Mouse (Mus musculus): ENCODE measurements at regions not wholly inside any gene's neighbourhood (a gene's known extent, or its start where the extent isn't known, plus 50 kb on each side); places are given as distances from the start of the nearest gene placed in this dataset.

DNA sequence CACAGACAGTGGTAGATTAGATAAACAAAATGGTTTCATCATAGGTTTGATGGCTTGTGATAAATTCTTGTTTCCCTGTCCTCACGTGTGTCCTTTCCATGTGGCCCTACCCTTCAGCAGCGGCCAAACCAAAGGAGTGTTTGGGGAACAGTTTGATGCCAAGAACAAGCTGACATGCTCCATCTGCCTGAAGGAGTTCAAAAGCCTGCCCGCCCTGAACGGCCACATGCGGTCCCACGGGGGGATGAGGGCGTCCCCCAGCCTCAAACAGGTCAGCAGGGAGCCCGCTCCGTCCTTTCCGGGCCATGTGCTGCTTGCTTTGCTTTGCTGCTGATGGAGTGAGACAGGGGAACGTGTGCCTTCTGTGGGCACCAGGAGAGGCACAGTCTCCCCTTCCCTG, 51.0 kb upstream of the Mrps10 start:
- DNase-seq, result no peak

DNA sequence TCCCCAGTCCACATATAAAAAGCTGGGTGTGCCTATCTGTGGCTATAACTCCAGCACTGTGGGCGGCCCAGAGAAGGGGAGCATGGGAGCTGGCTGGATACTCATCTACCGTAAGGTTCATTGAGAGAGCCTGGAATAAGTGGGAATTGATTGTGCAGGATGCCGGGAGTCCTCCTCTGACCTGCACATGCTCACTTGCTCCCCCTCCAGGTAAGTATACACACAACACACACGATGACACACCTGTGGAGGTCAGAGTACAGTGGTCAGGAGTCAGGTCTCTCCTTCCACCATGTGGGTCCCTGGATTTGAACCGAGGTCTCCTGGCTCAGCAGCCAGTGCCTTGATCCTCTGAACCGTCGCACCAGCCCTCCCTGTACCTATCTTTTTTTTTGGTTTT, 55.5 kb upstream of the Mrps10 start:
- DNase-seq, result no peak

DNA sequence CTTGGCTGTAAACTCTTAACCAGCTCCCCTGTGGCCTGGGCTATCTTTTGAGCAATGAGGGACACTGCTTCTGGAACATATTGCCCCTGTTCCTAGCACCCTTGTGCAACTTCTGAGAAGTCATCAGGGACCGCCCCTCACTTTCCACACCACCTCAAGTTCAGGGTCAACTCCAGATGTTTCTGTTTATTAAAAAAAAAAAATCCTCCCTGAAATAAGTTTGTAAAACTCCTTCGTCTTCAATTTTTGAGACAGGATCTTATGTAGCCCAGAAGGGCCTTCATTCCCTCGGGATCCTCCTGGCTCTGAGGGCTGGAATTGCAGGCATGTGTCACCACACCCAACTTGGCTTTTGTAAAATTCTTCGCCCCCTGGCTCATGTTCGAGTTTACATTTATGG, 57.4 kb upstream of the Mrps10 start:
- DNase-seq, result no peak

DNA sequence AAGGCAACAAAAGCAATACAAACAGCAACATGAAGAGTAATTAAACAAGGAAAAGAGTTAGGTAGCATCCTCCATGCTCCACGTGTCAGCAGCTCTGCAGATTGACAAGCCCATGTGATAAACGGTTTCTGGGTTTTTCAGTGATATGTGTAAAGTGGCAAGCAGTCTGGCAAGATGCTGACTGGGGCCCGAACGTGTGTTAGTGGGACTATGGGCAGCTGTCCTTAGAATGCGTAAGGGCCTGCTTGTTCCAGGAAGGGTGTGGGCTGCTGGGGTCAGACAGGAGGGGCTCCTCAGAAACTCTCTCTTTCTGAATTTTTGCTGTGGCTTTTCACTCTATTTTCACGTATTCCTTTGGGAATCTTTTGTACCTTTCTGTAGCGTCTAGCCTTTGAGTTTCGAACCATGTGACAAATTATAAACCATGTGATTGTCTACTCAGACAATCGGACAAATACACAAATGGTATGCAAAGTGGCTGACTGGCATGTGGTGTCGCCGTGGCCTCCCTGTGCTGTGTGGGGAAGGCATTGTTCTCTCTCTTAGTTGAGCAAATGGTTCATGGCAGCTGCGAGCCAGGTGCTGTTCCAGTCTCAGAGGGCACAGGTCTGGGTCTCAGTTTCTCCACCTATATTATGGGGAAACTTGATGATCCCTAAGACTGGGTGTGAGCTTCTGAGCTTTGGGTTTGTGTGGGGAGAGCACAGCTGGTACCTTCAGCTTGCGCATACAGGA, 62.5 kb upstream of the Mrps10 start:
- no peak for DNase-seq

DNA sequence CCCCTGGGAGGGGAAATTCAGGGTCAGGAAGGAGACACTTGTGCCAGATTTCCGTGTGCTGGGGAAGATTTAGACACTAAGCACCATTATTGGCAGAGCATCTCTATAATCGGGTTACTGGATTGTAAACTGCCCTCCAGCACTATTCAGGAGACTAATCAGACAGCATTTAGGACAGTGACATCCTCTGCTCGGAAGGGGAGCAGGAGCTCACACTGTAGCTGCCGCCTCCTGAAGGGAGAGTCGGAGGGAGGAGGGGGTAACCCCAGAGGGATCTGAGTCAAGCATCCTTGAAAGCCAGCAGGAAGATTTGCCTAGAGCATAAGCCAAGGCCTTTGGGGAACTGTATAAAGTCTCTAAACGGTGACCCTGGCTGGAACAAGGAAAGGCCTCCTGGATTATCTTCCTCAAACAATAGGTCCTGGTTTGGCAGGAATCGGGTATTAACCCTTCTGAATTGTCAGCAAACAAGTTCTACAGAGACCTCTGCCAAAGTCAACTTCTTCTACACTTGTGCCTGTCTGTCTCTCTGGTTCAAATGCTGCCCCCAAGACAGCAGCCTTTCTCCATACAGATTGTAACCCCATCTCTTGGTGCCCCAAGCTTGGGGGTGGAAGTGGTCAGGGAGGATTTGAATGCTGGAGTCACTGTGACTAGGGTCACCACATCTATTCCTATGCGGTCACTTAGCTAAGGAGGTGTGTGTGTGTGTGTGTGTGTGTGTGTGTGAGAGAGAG, 64.1 kb upstream of the Mrps10 start:
- DNase-seq, result no peak

DNA sequence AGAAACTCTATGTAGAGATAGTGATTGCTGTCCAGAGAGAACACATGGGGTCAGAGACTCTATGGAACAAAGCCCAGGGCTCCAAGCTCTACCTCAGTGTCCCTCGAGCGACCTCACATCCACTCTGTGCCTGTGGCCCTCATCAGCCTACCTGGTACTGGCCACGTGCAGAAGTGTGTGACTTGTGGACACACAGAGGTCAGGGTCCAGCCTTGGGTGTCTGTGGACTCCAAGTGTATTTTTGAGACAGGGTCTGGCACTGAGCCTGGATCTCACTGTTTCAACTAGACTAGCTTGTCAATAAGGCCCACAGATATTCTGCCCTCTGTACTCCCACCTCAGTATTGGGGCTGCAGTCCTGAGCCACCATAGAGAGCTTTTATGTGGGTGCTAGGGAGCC, 65.1 kb upstream of the Mrps10 start:
- DNase-seq, result no peak

DNA sequence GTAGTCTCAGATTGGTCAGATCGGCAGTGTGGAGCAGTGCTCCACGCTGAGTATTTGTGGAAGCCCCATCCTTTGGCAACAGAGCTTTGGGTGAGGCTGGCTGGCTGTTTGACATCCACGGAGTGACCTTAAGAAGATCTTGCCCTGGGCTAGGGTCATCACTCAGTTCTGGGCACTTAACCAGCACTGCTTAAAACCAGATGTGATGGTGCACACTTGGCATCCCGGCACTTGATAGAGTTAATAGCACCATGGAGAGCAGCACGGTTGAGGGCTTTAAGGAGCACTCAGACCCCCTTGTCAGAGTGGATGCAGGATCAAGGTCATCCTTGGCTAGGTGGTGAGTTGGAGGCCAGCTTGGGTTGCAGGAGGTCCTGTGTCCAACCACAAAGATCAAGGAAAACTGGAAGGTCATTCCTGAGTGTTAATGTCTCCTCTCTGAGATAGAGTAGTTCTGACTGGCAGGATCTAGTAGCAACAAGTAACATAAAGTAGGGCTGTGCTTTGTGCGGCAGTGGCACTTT, 70.2 kb upstream of the Mrps10 start:
- DNase-seq, result no peak

DNA sequence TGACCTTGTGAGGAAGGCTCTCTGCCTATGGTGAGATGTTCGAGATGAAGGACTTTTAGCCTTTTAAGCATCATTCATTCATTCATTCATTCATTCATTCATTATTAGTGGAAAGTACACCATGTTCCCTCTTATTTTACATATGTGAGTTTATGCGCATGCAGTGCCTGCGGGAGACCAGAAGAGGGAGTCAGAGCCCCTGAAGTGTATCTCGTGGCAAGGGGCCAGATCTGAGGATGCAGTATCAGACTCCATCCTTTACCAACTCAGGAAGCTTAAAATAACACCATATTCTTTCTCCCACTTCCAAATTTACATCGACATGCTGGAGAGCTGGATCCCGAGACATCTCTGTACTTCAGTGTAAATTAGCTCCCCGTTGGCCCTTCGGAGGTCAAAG, 70.7 kb upstream of the Mrps10 start:
- no peak for DNase-seq

DNA sequence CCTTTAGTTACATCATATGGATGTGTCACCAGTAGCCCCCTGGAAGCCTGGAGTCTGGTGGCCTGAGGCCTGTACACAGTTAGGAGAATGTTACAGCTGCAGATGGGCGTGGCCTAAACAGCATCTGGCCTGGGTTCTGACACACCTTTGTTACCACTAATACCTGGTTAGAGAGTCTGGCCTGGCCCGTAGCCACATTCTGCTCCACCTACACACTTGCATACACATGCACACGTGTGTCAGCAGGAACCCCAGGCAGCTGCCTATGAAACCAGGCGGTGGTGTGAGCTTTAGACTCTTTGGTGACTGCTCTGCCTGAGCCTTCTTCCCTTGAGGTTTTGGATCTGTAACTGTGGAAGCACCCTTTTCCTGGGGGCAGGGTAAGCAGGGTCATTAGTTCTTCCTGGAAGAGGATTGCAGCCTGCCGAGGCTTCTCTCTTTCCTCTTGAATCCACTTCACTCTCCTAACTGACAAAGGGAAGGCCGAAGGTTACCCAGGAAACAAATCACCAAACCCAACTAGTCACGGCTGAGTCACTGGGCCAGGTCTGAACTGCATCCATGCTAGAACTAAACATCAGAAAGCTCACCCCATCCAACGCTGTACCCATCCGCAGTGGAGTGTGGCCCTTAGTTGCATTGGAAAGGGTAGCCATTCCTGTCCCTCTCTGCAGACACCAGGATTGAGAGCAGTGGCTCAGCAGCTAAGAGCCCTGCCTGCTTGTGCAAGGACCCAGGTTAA, 71.8 kb upstream of the Mrps10 start:
- DNase-seq, result no peak

DNA sequence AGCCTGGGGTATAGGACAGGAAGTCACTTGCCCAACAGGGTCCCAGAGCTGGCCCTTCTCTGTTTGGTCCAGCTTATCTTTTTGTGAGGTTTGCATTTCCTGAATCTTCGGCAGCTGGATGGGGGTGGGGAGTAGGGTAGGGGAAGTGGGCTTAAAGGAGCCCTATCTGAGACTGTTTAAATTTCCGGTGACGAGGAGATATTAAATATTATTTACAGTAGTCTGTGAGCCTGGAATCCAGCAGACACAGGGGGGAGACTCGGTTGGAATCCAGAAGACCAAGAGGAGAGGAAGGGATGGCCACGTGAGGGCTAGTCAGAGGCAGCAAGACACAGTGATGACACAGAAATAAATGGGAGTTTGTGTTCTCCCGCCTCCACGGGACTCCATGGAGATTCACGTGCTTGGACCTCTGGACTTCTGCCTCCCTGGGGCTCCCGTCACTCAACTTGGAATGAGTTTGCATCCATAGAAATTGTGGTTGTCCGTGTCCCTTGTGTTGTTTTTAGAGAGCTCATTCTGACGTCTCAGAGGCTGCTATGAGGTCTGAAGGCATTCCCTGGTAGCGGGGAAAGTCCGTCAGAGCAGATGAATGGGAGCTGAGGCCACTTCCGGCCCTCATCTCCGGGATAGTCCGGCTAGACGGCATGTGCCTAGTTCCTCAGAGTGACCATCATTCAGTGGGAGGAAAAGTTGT, 73.2 kb upstream of the Mrps10 start:
- DNase-seq, result no peak

DNA sequence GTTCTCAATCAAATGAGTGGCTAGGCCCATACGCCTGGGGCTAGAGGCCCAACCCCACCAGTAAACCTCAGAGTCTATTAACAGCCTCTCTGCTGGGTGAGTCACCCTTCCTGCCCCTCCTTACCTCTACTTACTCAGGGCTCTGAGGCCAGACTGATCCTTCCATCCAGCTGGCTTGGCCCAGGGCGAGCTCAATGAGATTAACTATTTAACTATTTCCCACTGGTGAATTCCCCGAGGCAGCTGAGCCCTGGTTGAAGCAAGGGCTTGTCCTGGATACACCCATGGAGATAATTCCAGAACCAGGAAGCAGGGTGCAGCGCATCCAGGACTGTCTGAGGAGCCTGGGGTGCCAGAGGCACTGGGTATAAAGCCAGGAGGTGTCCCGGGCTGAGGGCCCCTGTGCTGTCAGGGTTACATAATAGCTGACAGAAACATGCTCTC, 74.6 kb upstream of the Mrps10 start:
- no peak for DNase-seq

DNA sequence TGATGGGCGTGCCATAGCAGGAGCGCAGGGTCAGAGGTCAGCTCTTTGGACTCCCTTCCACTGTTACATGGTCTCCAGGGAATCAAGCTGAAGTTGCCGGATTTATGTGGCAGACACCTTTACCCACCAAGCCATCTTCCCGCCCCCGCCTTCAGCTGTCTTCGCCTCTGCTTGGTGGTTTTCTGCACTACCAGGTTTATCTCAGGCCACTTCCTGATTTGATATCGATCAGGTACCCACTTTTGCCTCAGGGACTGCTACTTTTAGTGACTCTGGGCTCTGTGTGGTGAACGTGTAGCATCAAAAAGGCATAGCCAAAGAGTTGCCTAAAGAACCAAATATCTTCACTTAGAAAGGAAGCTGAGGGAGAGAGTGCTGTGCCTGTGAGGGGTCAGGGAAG, 75.5 kb upstream of the Mrps10 start:
- no peak for DNase-seq

DNA sequence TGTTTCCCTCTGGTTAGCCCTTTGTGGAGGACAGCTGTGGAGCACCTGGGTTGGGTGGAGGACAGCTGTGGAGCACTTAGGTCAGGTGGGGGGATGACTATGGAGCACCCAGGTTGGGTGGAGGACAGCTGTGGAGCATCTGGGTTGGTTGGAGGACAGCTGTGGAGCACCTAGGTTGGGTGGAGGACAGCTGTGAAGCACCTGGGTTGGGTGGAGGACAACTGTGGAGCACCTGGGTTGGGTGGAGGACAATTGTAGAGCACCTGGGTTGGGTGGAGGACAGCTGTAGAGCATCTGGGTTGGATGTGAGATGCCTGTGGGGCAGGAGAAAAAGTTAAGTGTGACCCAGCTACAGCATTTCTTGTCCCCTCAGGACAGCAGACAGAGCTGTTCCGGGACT, 77.1 kb upstream of the Mrps10 start:
- no peak for DNase-seq

DNA sequence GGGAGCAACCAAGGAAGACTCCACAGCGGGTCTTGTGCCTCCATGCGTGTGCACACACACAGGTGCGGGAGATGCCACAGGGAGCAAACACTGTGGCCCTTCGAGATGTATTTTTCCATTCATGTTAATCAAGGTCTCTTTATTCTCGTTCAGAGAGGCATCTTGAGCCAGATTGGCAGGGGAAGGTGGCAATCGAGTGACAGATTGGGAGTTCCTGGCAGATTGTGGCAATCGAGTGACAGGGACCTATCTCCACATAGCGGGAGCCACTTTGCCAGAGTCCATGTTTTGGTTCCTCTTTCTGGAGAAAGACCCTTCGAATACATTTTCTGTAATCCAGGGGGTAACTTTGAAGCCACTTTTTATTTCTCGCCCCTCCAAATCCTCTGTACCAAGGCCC, 83.1 kb upstream of the Mrps10 start:
- DNase-seq, result no peak

DNA sequence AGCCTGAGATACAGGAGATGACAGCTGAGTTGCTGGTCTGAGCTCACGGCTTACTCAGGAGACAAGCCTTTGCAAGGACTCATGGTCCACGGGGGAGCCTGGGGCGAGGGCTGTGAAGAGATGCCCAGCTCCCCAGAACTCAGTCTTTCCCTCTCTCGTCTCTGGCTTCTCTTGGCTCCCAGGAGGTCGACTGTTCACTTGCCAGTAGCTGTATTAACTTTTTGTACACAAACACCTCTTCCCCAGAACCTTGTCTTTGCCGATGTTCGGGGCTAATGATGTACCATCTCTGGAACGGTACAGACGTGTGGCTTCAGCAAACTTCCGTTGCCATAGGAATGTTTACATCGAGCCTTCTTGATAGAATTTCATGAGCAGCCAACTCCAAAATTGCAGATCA, 84.5 kb upstream of the Mrps10 start:
- DNase-seq, result no peak

DNA sequence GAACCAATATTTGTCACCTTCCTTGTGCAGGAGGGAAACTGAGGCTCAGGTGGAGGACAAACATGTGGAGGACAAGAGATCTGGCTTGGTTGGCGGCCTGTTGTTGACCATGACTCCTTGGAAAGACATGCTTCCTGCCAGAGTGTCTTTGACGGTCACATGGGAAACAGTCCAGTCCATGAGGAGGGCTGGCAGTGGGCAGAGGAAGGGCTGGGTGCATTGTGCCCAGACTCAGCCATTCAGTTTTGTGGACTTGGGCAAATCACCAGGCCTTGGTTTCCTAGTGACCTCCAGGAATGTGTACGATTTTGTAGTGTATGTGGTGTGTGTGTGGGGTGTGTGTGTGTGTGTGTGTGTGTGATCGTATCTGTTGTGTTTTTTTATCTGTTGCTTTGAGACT, 85.5 kb upstream of the Mrps10 start:
- no peak for DNase-seq

DNA sequence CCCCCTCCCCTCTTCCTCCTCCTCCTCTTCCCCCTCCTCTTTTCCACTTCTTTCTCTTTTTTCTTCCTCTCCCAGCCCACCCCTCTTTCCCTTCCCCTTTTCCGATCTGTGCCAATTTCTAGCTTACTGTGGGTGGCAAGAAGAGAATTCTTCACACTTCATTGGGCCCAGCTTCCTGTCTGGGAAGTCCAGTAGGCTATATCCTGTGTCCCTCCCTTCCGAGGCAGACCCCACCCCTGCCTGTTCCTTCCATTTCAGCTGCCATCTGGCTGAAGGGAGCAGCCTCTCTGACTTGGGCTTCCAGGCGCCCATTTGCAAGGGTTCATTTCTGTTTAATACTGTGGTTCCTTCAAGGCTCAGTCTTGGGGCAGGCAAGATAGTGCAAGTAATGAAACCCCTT, 86.2 kb upstream of the Mrps10 start:
- DNase-seq, result no peak

DNA sequence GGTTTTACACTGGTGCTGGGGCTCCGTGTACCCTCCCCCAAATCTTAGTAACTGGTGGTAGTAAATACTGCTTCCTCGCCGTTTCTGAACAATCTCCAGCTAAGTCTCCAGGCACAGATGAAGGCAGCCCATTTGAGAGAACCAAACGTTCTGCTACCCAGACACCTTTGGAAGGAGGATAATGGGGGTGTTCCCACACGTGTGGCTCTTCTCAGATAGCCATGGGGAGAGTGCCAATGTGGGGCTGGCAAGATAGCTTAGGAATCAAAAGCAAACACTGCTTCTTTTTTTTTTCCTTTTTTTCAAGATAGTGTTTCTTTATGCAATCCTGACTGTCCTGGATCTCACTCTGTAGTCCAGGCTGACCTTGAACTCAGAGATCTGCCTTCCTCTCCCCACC, 90.8 kb upstream of the Mrps10 start:
- DNase-seq, result no peak

DNA sequence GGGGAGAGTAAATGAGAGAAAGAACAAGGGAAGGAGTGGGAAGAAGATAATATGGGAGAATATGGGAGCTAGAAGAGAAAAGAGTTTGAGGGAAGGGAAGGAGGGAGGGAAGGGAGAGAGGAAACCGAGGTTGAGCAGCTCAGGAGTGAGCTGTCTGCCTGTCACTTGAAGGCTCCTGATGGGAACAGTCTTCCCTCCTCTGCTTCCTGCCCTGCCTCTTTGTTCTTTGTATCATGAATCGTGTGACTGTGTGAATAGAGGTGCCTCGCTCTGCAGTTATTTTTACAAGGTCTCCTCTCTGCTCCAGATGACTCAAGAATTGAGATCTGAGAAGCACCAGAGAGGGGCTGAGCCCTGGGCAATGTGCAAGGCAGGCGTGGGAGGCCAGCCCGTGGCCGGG, 92.0 kb upstream of the Mrps10 start:
- no peak for DNase-seq

DNA sequence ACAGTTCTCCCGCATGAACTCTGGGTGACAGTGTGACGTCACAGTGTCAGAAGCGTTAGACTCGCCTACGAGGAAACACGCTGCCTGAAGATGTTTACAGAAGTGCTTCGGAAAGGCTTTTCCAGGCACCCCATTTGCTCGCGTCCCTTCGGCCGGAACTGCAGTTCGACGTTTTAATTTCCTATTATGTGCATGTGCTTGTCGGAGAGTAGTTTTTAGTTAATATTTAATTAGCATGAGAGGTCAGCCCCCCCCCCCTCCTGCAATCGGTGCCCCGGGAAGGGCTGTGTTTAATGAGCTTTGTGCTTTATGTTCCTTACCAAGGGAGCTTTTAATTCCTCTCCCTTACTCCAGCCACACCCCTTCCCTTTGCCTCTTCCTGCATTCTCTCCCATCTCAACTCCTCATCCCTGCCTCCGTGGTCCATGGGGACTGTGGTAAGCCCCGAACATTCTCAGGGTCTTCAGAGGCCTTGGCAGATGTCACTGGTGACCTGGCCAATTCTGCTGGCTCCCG, 92.8 kb upstream of the Mrps10 start:
- no peak for DNase-seq

DNA sequence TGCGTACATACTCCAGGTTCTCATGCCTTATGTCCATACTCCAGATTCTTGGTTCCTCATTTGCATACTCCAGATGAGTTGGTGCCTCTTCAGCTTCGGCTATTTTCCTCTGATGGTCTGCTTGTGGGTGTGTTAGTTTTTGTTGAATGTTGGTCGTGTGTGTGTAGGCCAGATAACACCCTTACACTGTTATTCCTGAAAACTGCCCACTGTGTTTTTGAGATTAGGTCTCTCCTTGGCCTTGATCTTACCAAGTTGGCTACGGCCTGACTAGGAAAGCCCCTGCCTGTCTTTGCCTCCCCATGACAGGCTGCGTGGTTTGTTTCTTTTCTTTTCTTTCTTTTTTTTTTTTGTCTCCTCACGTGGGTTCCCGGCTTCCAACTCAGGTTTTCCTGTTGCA, 95.4 kb upstream of the Mrps10 start:
- DNase-seq, result no peak

DNA sequence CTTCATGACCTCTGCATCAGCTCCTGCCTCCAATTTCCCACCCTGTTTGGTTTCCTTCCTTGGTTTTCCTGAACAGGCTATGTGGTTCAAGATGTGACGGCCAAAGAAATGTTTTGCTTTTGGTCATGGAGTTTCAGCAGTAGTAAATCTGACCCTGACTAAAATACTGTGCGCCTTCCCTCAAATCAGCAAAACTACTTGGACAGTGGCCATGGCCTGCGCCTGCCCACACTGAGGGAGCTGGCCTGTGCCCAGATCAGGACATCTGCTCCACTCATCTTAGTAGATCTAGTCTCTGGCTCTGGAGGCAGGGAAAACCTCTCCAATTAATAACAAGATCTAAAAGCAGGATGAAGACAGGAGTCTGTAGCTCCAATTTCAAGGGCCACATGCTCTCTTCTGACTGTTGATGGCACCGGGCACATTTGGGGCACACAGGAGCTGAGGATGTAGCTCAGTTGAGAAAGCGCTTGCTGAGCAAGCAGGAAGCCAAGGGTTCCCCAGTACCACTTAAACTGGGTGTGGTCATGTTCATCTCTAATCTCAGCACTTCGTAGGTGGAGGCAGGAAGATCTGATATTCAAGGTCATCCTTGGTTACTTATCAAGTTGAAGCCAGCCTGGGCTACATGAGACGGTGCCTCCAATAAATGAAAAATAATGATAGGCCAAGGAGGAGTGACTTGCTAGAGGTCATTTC, 96.6 kb upstream of the Mrps10 start:
- peak; percentile 33 for DNase-seq

Data from right cerebral cortex, postnatal 25 days (tissue).